Mouse (Mus musculus): ENCODE measurements at regions not wholly inside any gene's neighbourhood (a gene's known extent, or its start where the extent isn't known, plus 50 kb on each side); places are given as distances from the start of the nearest gene placed in this dataset.

DNA sequence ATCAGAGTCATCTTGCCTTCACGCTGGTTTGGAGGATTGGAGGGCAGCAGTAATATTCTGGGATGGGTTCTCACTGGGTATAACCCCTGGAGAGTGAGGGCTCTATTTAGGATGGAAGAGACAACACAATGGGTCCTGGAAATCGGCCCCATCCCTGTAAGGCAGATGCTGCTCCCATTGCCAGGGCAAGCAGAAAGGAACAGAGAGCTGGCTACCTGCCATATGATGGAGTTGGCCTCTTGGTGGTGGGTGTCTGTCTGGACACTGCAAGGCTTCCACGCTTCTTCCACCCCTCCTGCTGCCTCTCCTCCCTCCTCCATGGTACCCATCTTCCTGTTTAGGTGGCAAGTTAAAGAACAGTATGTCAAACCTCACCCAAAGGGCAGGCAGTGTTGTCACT lies 308.6 kb downstream of the Glrx3 start:
- Histone ChIP-seq H3K4me3 (ENCODE audit: low read length) (no peak overlapping the region), H3K9ac (ENCODE audit: low read length) (no peak overlapping the region), H3K27ac (ENCODE audit: low read length) (no peak overlapping the region), H3K4me1 (ENCODE audit: control insufficient read depth, insufficient read depth, low read length) (0 out of 2 replicates have a peak, but pooled peaks cover 3% of the 10 kb centered on the region), H3K4me2 (ENCODE audit: low read depth, low read length) (no peak overlapping the region), H3K27me3 (ENCODE audit: control insufficient read depth, insufficient read depth, low read length) (no peaks in the 10 kb centered on the region), H3K9me3 (replicated peaks; ENCODE audit: control insufficient read depth, low read length) (no peaks in the 10 kb centered on the region), H3K36me3 (ENCODE audit: control insufficient read depth, insufficient read depth) (no peaks in the 10 kb centered on the region)
- no peak for ATAC-seq (replicated peaks; ENCODE audit: extremely low read depth, insufficient read depth, low FRiP score)
- WGBS = 60% methylated on average over 3 of the region's 3 CpGs

DNA sequence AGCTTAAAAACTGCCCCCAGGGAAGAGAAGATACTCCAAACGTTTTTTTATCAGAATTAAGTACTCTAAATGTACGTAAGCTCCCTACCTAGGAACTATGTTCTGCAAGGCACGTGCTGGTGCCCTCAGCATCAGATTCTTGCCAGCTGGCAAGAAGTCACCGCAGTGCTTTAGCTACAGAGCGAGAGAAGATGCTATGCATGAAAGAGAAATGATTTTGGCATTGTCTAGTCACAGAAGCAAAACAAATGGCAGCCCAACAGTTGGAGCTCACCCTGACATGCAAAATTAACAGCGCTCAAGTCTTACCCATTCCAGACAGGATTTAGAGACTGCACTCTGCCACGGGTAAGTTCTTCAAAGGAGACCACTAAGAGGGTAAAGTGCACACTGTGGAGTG lies 311.5 kb downstream of the Glrx3 start:
- Histone ChIP-seq H3K27ac (ENCODE audit: low read length) (no peak overlapping the region), H3K27me3 (ENCODE audit: control insufficient read depth, insufficient read depth, low read length) (no peaks in the 10 kb centered on the region), H3K9me3 (replicated peaks; ENCODE audit: control insufficient read depth, low read length) (no peaks in the 10 kb centered on the region), H3K9ac (ENCODE audit: low read length) (no peak overlapping the region), H3K4me1 (ENCODE audit: control insufficient read depth, insufficient read depth, low read length) (no peaks in the 10 kb centered on the region), H3K4me3 (ENCODE audit: low read length) (no peak overlapping the region), H3K36me3 (ENCODE audit: control insufficient read depth, insufficient read depth) (no peaks in the 10 kb centered on the region), H3K4me2 (ENCODE audit: low read depth, low read length) (no peak overlapping the region)
- ATAC-seq (replicated peaks; ENCODE audit: extremely low read depth, insufficient read depth, low FRiP score) = no peak
- 73% methylated on average over 7 of the region's 7 CpGs for WGBS

DNA sequence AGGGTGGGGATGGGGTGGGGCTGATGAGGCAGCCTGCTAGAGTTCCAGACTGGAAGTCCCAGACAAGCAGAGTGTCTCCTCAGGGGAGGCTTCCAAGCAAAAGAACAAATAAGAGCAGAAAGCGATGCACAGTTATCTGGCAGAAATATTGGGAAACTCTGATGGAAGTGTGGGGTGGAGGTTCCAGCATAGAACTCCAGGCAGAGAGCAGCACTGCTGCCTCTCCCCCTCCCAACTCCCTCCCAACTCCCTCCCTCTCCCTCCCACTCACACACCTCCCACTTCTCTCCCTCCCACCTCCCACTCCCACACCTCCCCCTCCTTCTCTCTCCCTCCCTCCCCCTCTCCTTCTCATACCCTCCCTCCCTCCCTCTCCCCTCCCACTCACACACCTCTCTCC lies 313.3 kb downstream of the Glrx3 start:
- Histone ChIP-seq H3K4me2 (ENCODE audit: low read depth, low read length) (no peak overlapping the region), H3K4me1 (ENCODE audit: control insufficient read depth, insufficient read depth, low read length) (no peaks in the 10 kb centered on the region), H3K4me3 (ENCODE audit: low read length) (no peak overlapping the region), H3K9me3 (replicated peaks; ENCODE audit: control insufficient read depth, low read length) (no peaks in the 10 kb centered on the region), H3K36me3 (ENCODE audit: control insufficient read depth, insufficient read depth) (no peaks in the 10 kb centered on the region), H3K27ac (ENCODE audit: low read length) (no peak overlapping the region), H3K27me3 (ENCODE audit: control insufficient read depth, insufficient read depth, low read length) (no peaks in the 10 kb centered on the region), H3K9ac (ENCODE audit: low read length) (no peak overlapping the region)
- ATAC-seq (replicated peaks; ENCODE audit: extremely low read depth, insufficient read depth, low FRiP score) = no peak
- 25% methylated on average over 1 of the region's 1 CpGs for WGBS

DNA sequence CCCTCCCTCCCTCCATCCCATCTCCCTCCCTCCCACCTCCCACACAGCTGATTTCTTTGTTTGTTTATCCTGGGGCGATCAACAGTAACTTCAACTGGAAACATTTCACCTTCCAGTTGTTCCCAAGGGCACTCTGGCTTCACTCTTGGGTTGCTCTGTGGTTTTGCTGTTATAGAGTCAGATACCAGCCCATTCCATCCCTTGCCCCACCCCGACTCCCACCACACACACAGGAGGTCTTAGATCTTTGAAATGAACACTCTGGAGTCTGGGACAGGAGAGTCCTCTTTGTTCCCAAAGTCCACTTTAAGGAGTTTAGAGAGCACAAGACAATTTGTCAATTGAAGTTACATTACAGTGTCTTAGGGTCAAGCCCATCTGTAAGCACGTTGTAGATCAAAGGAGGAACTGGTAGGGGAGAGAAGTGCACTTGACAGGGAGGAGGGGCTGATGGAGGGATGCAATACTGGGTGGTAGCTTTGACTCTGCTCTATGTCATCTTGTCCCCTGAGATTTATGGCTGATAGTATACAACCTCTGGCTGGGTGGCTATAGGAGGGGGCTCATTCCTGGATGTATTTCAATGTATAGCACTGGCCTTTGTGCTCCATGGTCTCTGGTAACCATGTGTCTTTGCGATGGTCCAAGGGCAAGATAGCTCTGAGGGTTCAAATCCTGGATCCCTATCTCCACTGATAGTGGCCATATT lies 313.9 kb downstream of the Glrx3 start:
- WGBS = 32% methylated on average over 4 of the region's 4 CpGs
- Histone ChIP-seq H3K9ac (ENCODE audit: low read length) (no peak overlapping the region), H3K4me2 (ENCODE audit: low read depth, low read length) (no peak overlapping the region), H3K27me3 (ENCODE audit: control insufficient read depth, insufficient read depth, low read length) (no peaks in the 10 kb centered on the region), H3K36me3 (ENCODE audit: control insufficient read depth, insufficient read depth) (no peaks in the 10 kb centered on the region), H3K4me3 (ENCODE audit: low read length) (no peak overlapping the region), H3K9me3 (replicated peaks; ENCODE audit: control insufficient read depth, low read length) (no peaks in the 10 kb centered on the region), H3K4me1 (ENCODE audit: control insufficient read depth, insufficient read depth, low read length) (no peaks in the 10 kb centered on the region), H3K27ac (ENCODE audit: low read length) (no peak overlapping the region)
- no peak for ATAC-seq (replicated peaks; ENCODE audit: extremely low read depth, insufficient read depth, low FRiP score)

DNA sequence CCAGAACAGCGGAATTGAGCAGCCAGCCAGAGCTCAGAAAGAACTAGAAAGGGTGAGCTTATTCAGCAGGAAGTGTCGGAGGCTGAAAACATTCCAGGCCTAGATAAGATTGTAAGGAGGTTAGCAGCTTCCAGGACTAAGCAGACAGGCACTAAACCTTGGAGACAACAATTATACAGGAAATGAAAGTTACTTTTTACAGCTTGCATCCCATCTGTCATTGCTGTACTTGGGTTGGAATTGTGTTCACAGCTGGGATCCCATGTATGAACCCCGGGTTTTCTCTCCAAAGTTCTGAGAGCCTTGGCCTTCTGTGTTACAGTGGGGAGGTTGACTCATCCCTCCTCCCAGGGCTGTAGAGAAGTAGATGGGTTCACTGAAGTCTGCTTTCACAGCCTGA lies 328.5 kb downstream of the Glrx3 start:
- 33% methylated on average over 3 of the region's 3 CpGs for WGBS
- H3K4me1 ChIP-seq (ENCODE audit: control insufficient read depth, insufficient read depth, low read length) = no peaks in the 10 kb centered on the region
- H3K9ac ChIP-seq (ENCODE audit: low read length) = no peak overlapping the region
- no peaks in the 10 kb centered on the region for H3K36me3 ChIP-seq (ENCODE audit: control insufficient read depth, insufficient read depth)
- H3K27ac ChIP-seq (ENCODE audit: low read length) = no peak overlapping the region
- H3K4me2 ChIP-seq (ENCODE audit: low read depth, low read length) = no peak overlapping the region
- H3K4me3 ChIP-seq (ENCODE audit: low read length) = no peak overlapping the region
- ATAC-seq (replicated peaks; ENCODE audit: extremely low read depth, insufficient read depth, low FRiP score) = no peak
- 0 out of 2 replicates have a peak, but pooled peaks cover 2% of the 10 kb centered on the region for H3K9me3 ChIP-seq (replicated peaks; ENCODE audit: control insufficient read depth, low read length)
- no peaks in the 10 kb centered on the region for H3K27me3 ChIP-seq (ENCODE audit: control insufficient read depth, insufficient read depth, low read length)

DNA sequence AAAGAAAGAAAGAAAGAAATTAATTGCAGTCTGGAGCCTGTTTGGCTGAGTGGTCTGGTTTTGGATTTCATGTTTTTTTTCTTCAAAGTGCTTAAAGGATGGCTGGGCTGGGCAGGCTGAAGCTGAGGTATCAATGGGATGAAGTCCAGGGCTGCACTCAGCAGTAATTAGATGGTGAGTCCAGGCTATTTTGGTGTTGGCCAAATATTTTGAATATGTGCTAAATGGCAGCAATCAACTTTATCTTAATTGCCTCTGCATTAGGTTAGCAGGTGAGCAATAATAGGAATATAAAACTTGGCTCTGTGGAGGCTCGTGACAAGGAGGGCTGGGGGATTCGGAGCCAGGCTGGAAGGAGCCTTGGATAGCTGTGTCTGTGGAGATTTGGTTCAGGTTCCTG lies 329.3 kb downstream of the Glrx3 start:
- no peak overlapping the region for H3K4me3 ChIP-seq (ENCODE audit: low read length)
- 81% methylated on average over 2 of the region's 2 CpGs for WGBS
- no peak overlapping the region for H3K9ac ChIP-seq (ENCODE audit: low read length)
- H3K27me3 ChIP-seq (ENCODE audit: control insufficient read depth, insufficient read depth, low read length) = no peaks in the 10 kb centered on the region
- no peak overlapping the region for H3K4me2 ChIP-seq (ENCODE audit: low read depth, low read length)
- 0 out of 2 replicates have a peak, but pooled peaks cover 2% of the 10 kb centered on the region for H3K9me3 ChIP-seq (replicated peaks; ENCODE audit: control insufficient read depth, low read length)
- no peak overlapping the region for H3K27ac ChIP-seq (ENCODE audit: low read length)
- no peak for ATAC-seq (replicated peaks; ENCODE audit: extremely low read depth, insufficient read depth, low FRiP score)
- no peaks in the 10 kb centered on the region for H3K36me3 ChIP-seq (ENCODE audit: control insufficient read depth, insufficient read depth)
- no peaks in the 10 kb centered on the region for H3K4me1 ChIP-seq (ENCODE audit: control insufficient read depth, insufficient read depth, low read length)

DNA sequence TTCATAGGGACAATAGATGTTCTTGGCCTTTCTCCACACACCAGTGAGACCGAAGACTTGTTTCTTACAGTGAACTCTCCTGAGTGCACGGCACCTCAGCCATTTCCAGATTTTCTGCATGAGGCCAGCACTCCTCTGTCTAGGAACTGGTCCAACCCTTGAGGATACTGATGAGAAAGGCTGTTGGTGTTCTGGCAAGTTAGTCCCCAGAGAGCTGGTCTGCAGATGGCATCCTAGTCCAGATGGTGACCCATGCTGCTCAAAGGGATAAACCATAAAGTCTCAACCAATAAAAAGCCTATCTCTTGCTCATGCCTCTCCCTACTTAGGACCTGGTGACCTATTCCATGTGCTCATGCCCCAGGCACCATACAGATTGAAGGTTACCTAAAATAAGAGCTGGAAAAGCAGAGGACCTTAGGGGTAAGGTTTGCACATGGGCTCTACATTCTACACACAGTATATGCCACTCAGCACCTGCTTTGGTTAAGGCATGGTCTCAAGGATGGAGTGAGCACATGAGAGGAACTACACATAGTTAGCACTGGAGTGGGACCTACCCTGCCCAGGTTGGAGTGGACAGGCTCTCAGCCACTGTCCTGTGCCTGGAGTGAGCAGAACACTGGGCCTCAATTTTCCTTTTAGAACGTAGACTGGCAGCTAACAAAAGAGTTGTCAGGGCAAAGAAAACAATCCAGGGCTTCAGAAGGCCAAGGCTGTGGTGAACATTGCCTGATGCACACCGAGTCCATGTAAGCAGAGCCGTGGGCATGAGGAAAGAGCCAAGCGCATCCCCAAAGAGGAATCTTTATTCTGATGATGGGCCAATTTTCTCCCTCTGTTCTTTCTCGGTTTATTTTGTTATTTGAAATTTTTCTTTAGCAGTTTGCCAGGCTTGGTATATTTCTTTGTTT lies 335.9 kb downstream of the Glrx3 start:
- H3K27me3 ChIP-seq (ENCODE audit: control insufficient read depth, insufficient read depth, low read length) = no peaks in the 10 kb centered on the region
- H3K4me2 ChIP-seq (ENCODE audit: low read depth, low read length) = no peak overlapping the region
- no peaks in the 10 kb centered on the region for H3K4me1 ChIP-seq (ENCODE audit: control insufficient read depth, insufficient read depth, low read length)
- H3K9me3 ChIP-seq (replicated peaks; ENCODE audit: control insufficient read depth, low read length) = no peaks in the 10 kb centered on the region
- H3K36me3 ChIP-seq (ENCODE audit: control insufficient read depth, insufficient read depth) = no peaks in the 10 kb centered on the region
- WGBS = 76% methylated on average over 7 of the region's 7 CpGs
- H3K27ac ChIP-seq (ENCODE audit: low read length) = no peak overlapping the region
- no peak overlapping the region for H3K9ac ChIP-seq (ENCODE audit: low read length)
- H3K4me3 ChIP-seq (ENCODE audit: low read length) = no peak overlapping the region
- no peak for ATAC-seq (replicated peaks; ENCODE audit: extremely low read depth, insufficient read depth, low FRiP score)

DNA sequence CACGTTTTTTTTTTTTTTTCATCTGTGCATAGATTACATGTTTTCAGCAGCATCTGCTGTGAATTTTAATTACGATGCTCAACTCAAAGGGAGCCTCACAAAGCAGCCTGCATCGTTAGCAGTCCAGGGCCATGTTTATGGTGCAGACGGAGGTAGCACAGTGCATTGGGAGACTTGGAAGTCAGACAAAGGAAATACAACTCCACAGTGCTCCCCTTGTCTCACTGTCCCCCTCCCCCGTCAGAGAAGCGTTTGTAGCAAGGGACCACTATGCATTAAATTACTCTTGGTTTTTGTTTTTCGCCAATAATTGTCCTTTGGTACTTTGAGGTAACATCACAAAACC lies 336.5 kb downstream of the Glrx3 start:
- WGBS = 65% methylated on average over 7 of the region's 7 CpGs
- H3K4me2 ChIP-seq (ENCODE audit: low read depth, low read length) = no peak overlapping the region
- no peaks in the 10 kb centered on the region for H3K9me3 ChIP-seq (replicated peaks; ENCODE audit: control insufficient read depth, low read length)
- no peak for ATAC-seq (replicated peaks; ENCODE audit: extremely low read depth, insufficient read depth, low FRiP score)
- no peaks in the 10 kb centered on the region for H3K27me3 ChIP-seq (ENCODE audit: control insufficient read depth, insufficient read depth, low read length)
- H3K27ac ChIP-seq (ENCODE audit: low read length) = no peak overlapping the region
- no peaks in the 10 kb centered on the region for H3K36me3 ChIP-seq (ENCODE audit: control insufficient read depth, insufficient read depth)
- no peaks in the 10 kb centered on the region for H3K4me1 ChIP-seq (ENCODE audit: control insufficient read depth, insufficient read depth, low read length)
- H3K4me3 ChIP-seq (ENCODE audit: low read length) = no peak overlapping the region
- no peak overlapping the region for H3K9ac ChIP-seq (ENCODE audit: low read length)

DNA sequence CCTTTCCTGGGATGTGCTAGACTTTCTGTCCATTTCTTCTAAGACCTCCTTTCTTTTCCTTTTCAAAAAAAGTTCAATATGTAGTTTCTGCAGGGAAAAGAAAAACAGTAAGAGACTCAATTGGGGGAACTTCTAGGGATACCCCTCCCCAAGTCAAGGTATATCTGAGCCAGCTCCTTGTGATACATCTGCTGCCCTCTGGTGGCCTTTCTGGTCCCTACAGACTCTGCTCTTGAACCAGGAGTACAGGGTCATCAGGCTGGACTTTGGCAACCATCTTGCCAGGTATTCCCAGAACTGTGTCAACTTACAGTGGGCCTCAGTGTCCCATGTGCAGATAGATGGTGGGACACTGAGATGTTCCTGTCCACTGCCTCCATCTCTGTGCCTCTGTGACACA lies 346.5 kb downstream of the Glrx3 start:
- Histone ChIP-seq H3K4me2 (ENCODE audit: low read depth, low read length) (no peak overlapping the region), H3K9me3 (replicated peaks; ENCODE audit: control insufficient read depth, low read length) (no peaks in the 10 kb centered on the region; the same call in 1 of the 2 replicates)

More for the DNA sequence above, 346.5 kb downstream of the Glrx3 start:
- no peaks in the 10 kb centered on the region for H3K4me1 ChIP-seq (ENCODE audit: control insufficient read depth, insufficient read depth, low read length)
- H3K36me3 ChIP-seq (ENCODE audit: control insufficient read depth, insufficient read depth) = no peaks in the 10 kb centered on the region
- no peaks in the 10 kb centered on the region for H3K27me3 ChIP-seq (ENCODE audit: control insufficient read depth, insufficient read depth, low read length)
- H3K9ac ChIP-seq (ENCODE audit: low read length) = no peak overlapping the region
- ATAC-seq (replicated peaks; ENCODE audit: extremely low read depth, insufficient read depth, low FRiP score) = no peak
- H3K27ac ChIP-seq (ENCODE audit: low read length) = no peak overlapping the region
- no peak overlapping the region for H3K4me3 ChIP-seq (ENCODE audit: low read length)

Measured in heart, embryonic 16.5 days (tissue).